Mouse (Mus musculus) brain, embryonic 14.5 days (tissue): Measurements from ENCODE around the gene Rem2. TPM values are rescaled to one million over a fixed set of nuclear protein-coding genes. Genes with fewer than 3 reads are reported as not detected.

Experiments used
- DNase-seq: peaks from one replicate; pipeline ENCODE4 v3.0.0-alpha.2; 2011; ENCODE audit warnings: low read depth
- CTCF ChIP-seq: fragments of 200-500 bp; IDR thresholded peaks from 2 replicates; pipeline ENCODE4 v1.5.1; 2012; ENCODE audit warnings: inconsistent platforms, mild to moderate bottlenecking, moderate library complexity, borderline replicate concordance; ENCODE audit not compliant: insufficient read depth, insufficient read length; ENCODE audit errors: extremely low read depth
- POLR2A ChIP-seq: fragments of 200-500 bp; IDR thresholded peaks from 2 replicates; pipeline ENCODE4 v1.6.1; 2012; ENCODE audit warnings: mild to moderate bottlenecking, inconsistent platforms, borderline replicate concordance; ENCODE audit not compliant: poor library complexity, insufficient read depth, insufficient read length, severe bottlenecking; ENCODE audit errors: extremely low read depth
- polyA plus RNA-seq: library from polyadenylated mRNA; depleted of rRNA; stranded (reverse); fragments of >200 nt; gene quantifications from 2 replicates; pipeline ENCODE4 v1.2.3, GENCODE M21; 2012

The Rem2 gene
- polyA plus RNA-seq, 1 experiment: 31.3 TPM

DNA sequence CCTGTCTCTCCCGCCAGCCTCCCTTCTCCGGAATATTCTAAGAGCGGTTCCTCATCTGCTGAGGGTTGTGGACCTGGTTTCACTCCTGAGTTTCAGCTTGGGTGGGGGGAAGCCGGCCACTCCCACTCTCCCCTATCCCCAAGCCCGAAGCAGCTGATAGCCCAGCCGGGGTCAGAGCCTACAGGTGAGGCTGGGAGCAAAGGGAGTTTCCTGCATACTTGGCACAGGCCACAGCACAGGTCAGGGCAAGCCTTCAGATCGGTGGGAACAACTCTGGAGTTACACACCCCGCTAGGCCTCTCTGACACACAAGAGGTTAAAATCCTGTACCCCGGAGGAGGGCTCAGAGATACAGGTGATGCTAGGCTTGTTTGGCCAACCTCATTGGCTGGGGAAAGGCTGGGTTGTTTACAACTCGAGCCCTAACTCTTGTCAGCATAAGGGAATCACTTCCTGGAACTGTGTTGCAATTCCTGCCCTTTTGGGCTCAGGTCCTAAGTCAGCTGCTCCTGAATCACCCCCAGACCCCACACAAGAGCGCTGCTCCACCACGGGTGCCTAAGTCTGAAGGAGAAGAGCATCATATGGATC, 41.9 kb upstream of the Rem2 start:
- no peak for TF ChIP-seq POLR2A
- TF ChIP-seq CTCF: no peak
- no peak for DNase-seq

- no peak for TF ChIP-seq POLR2A
- no peak for TF ChIP-seq CTCF
- no peak for DNase-seq
These were observed 40.5 kb upstream of the Rem2 start for GRCm38 (mm10) chr14:54435194-54435918.

DNA sequence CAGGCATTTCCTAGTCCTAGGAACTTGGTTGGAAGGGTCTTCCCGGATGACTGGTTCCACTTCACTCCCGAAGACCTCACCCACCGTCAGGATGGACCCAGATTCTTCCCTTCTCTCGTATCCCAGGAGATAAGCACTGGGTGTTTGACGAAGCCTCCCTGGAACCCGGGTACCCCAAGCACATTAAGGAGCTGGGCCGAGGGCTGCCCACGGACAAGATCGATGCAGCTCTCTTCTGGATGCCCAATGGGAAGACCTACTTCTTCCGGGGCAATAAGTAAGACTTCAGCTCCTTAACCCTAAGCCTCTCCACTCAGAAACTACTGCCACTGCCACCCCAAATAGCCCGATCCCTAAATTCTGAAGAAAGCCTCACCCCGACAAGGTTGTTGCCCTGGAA, 36.7 kb upstream of the Rem2 start:
- no peak for DNase-seq
- TF ChIP-seq POLR2A: no peak
- TF ChIP-seq CTCF: no peak

DNA sequence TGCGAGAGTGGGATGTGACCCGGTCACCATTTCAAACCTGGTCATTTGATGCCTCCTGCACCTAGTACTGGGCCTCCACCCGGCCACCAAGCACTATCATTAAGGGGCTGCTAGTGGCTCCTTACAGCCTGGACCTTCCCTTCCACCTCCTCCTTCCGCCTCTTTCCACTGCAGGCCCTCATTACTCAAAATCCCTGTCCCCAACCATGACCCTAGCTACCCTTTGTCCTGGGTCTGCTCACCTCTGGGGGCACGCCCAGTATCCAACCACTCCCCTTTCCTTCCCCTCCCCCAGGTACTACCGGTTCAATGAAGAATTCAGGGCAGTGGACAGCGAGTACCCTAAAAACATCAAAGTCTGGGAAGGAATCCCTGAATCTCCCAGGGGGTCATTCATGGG, 36.3 kb upstream of the Rem2 start:
- DNase-seq: no peak
- TF ChIP-seq CTCF (no peak), POLR2A (no peak)

DNA sequence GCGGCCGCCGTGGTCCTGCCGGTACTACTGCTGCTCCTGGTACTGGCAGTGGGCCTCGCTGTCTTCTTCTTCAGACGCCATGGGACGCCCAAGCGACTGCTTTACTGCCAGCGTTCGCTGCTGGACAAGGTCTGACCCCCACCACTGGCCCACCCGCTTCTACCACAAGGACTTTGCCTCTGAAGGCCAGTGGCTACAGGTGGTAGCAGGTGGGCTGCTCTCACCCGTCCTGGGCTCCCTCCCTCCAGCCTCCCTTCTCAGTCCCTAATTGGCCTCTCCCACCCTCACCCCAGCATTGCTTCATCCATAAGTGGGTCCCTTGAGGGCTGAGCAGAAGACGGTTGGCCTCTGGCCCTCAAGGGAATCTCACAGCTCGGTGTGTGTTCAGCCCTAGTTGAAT, 35.4 kb upstream of the Rem2 start:
- TF ChIP-seq POLR2A (no peak), CTCF (no peak)
- no peak for DNase-seq

DNA sequence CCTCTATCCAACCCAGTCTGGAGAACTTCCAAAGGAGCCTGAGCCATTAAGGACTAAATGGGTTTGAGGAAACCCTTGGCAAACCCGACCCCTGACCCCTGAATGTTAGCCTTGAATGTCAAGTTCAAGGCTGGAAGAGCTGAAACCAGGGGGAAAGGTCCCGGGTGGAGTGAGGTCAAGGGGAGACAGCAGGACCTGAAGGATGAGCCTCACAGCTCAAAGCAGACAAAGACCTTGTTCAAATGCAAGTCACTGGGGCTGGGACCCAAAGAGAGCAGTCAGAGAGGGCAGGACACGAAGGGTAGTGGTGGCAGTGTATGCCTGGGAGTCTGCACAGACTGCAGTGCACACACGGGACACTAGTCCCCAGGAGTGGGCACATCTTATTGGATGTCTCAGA, 34.5 kb upstream of the Rem2 start:
- no peak for DNase-seq
- TF ChIP-seq POLR2A (no peak), CTCF (no peak)

- TF ChIP-seq CTCF: no peak
- no peak for TF ChIP-seq POLR2A
These were observed 33.4 kb upstream of the Rem2 start for GRCm38 (mm10) chr14:54442548-54442947.

GRCm38 (mm10) chr14:54443196-54443595, 32.7 kb upstream of the Rem2 start:
- TF ChIP-seq POLR2A (no peak), CTCF (no peak)
- DNase-seq: peak; percentile 41

More at GRCm38 (mm10) chr14:54442548-54442947, 33.4 kb upstream of the Rem2 start:
- no peak for DNase-seq

DNA sequence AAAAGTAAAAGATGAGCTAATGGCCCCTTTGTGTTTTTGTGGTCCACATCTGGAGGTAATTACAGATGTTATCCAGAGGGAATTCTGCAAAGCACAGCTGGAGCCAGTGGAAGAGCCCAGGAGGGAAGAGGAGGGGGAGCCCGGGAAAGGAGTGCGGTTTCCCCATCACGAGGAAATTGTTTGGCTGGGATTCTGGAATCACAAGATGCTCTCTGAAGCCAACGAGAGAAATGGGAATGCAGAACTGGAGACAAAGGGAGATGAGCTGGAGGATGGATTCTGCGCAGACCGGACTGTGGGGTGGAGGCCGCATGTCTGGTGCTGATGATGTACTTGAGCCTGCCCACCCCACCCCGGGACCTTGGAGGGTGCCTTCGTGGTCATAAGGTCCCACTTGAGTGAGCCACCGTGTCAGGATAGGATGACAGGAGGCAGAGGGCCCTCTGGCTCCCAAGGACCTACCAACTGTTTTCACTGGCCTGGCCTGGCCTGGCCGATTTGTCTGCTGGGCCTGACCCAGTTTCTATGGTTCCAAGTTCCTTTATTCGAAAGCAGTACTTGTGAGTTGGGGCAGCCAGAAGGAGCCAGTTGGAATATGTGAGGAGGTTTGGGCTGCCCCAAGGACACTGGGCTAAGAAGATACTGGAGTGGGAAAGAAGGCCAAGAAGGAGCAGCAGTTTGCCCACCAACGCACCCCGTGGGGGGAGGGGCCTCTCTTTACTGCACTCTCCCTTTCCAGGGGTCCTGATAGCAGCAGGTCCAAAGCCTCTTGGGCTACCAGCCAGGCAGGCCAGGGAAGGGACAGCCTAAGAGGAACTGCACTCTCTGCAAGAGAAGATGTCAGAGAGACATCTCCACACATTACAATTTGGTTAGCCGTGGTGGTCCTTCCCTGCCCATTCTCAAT, 31.9 kb upstream of the Rem2 start:
- TF ChIP-seq CTCF: no peak
- no peak for TF ChIP-seq POLR2A
- peak; percentile 41 for DNase-seq

GRCm38 (mm10) chr14:54445476-54445875, 30.4 kb upstream of the Rem2 start:
- no peak for DNase-seq
- no peak for TF ChIP-seq CTCF
- TF ChIP-seq POLR2A: no peak

DNA sequence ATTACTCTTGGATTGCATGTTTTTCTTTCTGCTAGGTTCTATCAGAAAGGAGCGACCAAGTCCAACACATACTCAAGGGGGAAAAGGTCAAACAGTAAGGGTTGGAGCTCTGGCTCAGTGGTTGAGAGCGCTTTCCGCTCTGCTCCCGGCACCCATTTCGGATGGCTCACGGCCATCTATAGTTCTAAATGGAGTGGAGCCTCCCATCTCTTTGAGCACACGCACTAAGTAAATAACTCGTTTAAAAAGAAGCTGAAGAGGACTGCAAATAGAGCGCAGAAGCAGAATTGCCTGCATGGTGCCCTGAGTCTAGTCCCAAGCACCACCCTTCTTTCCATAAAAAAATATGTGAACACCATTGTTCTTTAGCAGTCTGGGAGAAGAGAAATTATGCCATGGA, 22.3 kb upstream of the Rem2 start:
- TF ChIP-seq POLR2A (no peak), CTCF (no peak)
- no peak for DNase-seq

GRCm38 (mm10) chr14:54454669-54455528, 21.0 kb upstream of the Rem2 start:
- TF ChIP-seq CTCF (no peak), POLR2A (no peak)
- no peak for DNase-seq

GRCm38 (mm10) chr14:54457907-54458569, 17.9 kb upstream of the Rem2 start:
- DNase-seq: no peak
- TF ChIP-seq POLR2A (no peak), CTCF (no peak)

- TF ChIP-seq CTCF (no peak), POLR2A (no peak)
- no peak for DNase-seq
These were observed 13.8 kb upstream of the Rem2 start for GRCm38 (mm10) chr14:54462146-54462545.
